Mouse (Mus musculus) heart, adult 18-20 months (tissue): ENCODE measurements around the gene Adam8. TPM values are rescaled to one million over a fixed set of nuclear protein-coding genes. Genes with fewer than 3 reads are reported as not detected.

Source experiments
- DNase-seq, 2 experiments: peaks; one replicate each; pipeline ENCODE4 v3.0.0; 2021 to 2022; ENCODE audit warnings: mixed read lengths in 1 of 2
- microRNA-seq, 2 experiments: library from miRNA; unstranded; fragments of <30 nt; microRNA quantifications; one replicate each; pipeline ENCODE4 v1.2.0; 2022
- total RNA-seq, 2 experiments: library from RNA; stranded (reverse); gene quantifications; 2 replicates each; pipeline ENCODE4 v1.2.3; 2021

The Adam8 gene
- total RNA-seq, 2 experiments from 2014 or later = 0.37 to 2.1 TPM

DNA sequence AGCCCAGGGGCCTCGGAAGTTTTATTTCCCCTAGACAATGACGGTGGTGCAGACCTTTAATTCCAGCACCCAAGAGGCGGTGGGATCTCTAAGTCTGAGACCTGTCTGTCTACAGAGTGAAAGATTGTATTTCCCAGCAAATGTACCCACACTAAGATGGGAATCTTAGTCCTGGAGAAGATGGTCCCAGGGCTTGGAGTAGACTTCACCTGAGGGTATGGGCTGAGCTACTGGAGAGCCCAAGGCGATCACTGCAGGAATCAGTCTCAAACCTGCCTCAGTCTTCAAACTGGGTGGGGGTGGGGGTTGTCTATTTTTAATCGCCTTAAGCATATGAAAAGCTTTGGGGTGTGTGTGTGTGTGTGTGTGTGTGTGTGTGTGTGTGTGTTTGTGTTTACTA, 46.3 kb downstream of the Adam8 start:
- DNase-seq = no peak

- DNase-seq = no peak
Observed at GRCm38 (mm10) chr7:139945516-139945915, 46.8 kb downstream of the Adam8 start.

DNA sequence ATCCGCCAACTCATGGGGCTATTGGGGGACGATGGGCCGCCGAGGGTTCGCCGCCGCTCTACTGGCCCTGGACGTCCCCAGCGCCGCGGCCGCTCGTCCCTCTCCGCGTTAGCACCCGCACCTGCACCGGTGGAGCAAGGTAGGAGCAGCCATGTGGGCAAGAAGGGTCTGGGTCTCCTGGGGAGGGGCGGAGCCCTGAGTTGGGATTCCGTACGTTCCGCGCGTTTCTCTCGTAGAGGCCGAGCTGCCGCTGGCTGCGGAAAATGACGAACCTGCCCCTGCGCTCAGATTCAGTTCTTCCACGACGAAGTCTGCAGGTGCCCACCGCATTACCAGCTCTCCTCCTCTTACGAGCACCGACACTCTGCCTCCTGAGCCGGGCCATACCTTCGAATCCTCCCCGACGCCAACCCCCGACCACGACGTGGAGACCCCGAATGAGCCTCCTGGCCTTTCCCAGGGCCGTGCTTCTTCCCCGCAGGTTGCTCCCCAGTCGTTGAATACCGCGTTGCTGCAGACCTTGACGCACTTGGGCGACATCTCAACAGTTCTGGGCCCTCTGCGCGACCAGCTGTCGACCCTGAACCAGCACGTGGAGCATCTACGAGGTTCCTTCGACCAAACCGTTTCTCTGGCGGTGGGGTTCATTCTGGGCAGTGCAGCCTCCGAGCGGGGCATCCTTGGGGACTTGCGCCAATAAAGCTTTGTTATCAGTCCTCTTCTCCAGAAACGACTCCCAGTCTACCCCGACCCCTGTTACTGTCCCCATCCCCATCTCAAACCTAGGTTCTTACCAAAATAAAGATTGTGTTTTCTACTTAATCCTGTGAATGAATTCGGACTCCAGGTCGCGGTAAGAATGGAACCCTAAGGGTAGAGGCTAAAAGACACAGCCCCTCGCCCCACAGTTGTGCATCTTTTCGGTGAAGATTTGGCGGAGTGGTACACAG, 47.8 kb downstream of the Adam8 start:
- peak in 1 of 2 experiments; percentile 6 for DNase-seq

DNA sequence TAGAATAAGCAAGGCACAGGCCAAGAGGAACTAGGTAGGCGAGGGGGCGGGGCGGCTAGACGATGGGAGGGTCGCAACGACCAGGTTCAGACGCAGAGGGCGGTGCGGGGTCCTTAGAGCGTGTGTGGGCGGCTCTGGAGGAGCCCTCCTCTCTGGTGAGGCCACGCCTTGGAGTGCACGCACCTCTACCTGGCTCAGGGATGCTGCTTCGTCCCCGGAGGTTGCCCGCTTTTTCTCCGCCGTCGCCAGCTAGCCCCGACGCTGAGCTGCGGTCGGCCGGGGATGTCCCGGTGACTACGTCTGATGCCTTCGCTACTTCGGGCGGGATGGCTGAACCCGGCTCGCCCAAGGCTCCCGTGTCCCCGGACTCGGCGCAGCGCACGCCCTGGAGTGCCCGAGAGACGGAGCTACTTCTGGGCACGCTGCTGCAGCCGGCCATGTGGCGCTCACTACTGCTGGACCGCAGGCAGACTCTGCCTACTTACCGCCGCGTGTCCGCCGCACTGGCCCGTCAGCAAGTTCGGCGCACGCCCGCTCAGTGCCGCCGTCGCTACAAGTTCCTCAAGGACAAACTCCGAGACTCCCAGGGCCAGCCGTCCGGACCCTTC, 48.6 kb downstream of the Adam8 start, which contains the start of gene Utf1:
TSS of gene Utf1 (plus strand) at position 116 of the 608 bp plus-strand sequence.
- DNase-seq = peak in 1 of 2 experiments; percentile 26

DNA sequence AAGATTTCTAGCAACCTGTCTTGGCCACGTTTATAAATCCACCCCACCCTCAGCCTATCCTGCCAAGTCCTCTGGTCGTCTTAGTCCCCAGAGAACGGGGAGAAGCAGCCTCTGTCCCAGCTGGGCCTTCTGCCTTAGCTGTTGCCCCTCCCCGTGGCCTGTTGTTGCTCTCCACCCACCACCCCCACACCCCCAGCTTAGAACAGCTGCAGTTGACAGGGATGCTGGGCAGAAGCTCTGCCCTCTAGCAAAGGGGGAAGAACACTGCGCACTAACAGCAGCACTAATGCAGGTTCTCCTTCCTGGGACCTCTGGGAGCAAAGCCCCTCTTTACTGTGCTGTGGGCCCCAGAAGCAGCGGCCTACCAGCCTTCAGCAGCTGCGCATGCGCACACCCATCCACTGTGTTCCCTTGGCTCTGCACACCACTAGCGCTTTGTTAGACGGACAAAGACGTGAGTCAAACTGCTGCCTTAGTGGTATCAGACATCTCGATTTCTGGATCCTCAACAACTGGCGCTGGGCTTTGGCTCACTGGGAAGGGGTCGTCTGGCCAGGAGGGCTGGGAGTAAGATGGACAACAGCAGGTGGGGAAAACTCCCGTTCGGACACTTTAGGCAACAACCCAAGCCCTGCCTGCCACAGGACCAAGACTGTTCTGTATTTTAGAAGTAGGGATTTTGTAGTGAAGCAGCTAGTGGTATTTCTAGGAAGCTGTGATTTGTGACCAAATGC, 51.7 kb downstream of the Adam8 start:
- DNase-seq = no peak

GRCm38 (mm10) chr7:139937810-139938209, 54.6 kb downstream of the Adam8 start:
- DNase-seq = no peak

DNA sequence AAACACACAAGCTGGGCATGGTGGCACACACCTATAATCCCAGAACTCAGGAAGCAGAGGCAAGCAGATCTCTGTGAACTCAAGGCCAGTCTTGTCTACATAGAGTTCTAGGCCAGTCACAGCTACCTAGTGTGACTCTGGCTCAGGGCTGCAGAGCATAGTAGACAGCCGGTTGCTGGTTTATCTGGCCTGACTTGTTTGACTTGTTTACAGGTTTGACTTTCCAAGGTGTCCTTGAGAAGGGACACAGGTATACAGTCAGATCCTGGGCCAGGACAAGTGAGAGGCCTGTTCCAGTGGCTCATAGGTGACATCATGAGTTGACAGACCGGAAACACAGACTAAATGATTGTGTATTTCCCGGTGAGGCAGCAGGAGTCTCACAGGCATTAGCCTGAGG, 55.2 kb downstream of the Adam8 start:
- no peak for DNase-seq

- no peak for DNase-seq
Observed at GRCm38 (mm10) chr7:139936705-139937104, 55.7 kb downstream of the Adam8 start.

DNA sequence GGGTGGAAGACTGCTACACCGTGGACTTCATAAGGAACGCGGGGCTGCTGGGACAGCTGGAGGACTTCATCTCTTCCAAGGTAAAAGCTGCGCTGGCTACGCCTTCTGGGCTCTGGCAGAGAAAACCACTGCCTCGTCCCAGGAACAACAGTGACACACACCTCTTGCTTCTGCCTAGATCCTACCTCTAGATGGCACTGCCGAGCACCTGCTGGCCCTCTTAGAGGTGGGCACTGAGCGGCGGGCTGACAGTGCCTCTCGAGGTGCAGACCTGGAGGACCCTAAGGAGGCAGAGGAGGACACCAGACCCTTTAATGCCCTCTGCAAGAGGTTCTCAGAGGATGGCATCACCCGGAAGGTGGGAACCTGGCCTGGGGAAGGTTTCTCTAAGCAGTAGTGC, 61.6 kb downstream of the Adam8 start:
- DNase-seq = peak in 1 of 2 experiments; percentile 25

Small RNA genes lying within 50 kb of the gene (microRNA-seq; reads per million reads assigned to microRNA genes)
- gene Mir202 (0 to 0.38 reads per million in 2 experiments), gene Mir7062 (0 reads per million in 2 experiments), gene mmu-mir-7686 (0 reads per million in 2 experiments)

Other genes starting within 250 kb of the Adam8 start
- gene Adgra1, start 158.4 kb downstream of the Adam8 start, total RNA-seq = under 1 TPM in 1 of 2 experiments, not detected in 1; 0.05 TPM
- gene Kndc1, start 97.9 kb downstream of the Adam8 start, total RNA-seq = under 1 TPM in 1 of 2 experiments, not detected in 1; 0.26 TPM
- gene Utf1, start 48.8 kb downstream of the Adam8 start, total RNA-seq = not detected
- gene 6430531B16Rik, start 13.8 kb downstream of the Adam8 start, total RNA-seq = not detected
- gene Zfp511, start 43.8 kb upstream of the Adam8 start, total RNA-seq = 1 to 10 TPM; 7.5 to 8.4 TPM
- gene Tubgcp2, start 44.1 kb upstream of the Adam8 start, total RNA-seq = 10 to 100 TPM; 31.9 to 35.4 TPM
- not detected for gene Msx3, start 56.5 kb upstream of the Adam8 start, total RNA-seq
- gene Caly, start 90.0 kb upstream of the Adam8 start, total RNA-seq = not detected
- gene Prap1, start 100.8 kb upstream of the Adam8 start, total RNA-seq = not detected
- gene Fuom, start 109.9 kb upstream of the Adam8 start, total RNA-seq = 10 to 100 TPM; 76.2 to 87.2 TPM
- 1 to 10 TPM; 3.6 to 5.5 TPM for gene Paox, start 123.2 kb upstream of the Adam8 start, total RNA-seq
- gene Echs1, start 123.9 kb upstream of the Adam8 start, total RNA-seq = 100 to 1,000 TPM; 512 to 515 TPM
- gene Mtg1, start 145.0 kb upstream of the Adam8 start, total RNA-seq = 10 to 100 TPM; 28.5 to 34.2 TPM
- under 1 TPM; 0.35 to 0.41 TPM for gene Sprn, start 162.3 kb upstream of the Adam8 start, total RNA-seq
- not detected for gene Olfr522, start 172.2 kb upstream of the Adam8 start, total RNA-seq
- not detected for gene Olfr523, start 180.7 kb upstream of the Adam8 start, total RNA-seq
- gene Olfr524, start 213.4 kb upstream of the Adam8 start, total RNA-seq = not detected
- under 1 TPM in 1 of 2 experiments, not detected in 1; 0.20 TPM for gene Cd163l1, start 225.7 kb upstream of the Adam8 start, total RNA-seq